Mouse (Mus musculus): ENCODE data around the gene Lyl1. TPM values are rescaled to one million over a fixed set of nuclear protein-coding genes. Genes with fewer than 3 reads are reported as not detected.

The Lyl1 gene
- polyA plus RNA-seq, 1 experiment, result not detected

GRCm38 (mm10) chr8:84656641-84657126 lies 44.6 kb upstream of the Lyl1 start:
- TF ChIP-seq POLR2A (IDR thresholded peaks at IDR 0.05; ENCODE audit: insufficient read depth, low read length), result no peak
- peak; percentile 86 for TF ChIP-seq EP300 (IDR thresholded peaks at IDR 0.05; ENCODE audit: insufficient read depth, low read depth, low read length)
- peak overlapping the region; percentile 97 for H3K27ac ChIP-seq (ENCODE audit: insufficient read depth, low read length)
- H3K27me3 ChIP-seq (ENCODE audit: control insufficient read depth, insufficient read depth, low read length, poor library complexity, severe bottlenecking), result no peaks in the 10 kb centered on the region
- peak overlapping the region; percentile 90 for H3K4me3 ChIP-seq (ENCODE audit: low read depth, low read length)
- H3K9ac ChIP-seq (ENCODE audit: low read depth, poor library complexity, severe bottlenecking), result peak overlapping the region; percentile 98
- no peaks in the 10 kb centered on the region for H3K4me1 ChIP-seq (ENCODE audit: control insufficient read depth, insufficient read depth, low read length)
- no peaks in the 10 kb centered on the region for H3K9me3 ChIP-seq (replicated peaks; ENCODE audit: control insufficient read depth, insufficient read depth, low read length, poor library complexity, severe bottlenecking)
- peaks cover 25% of the 10 kb centered on the region for H3K36me3 ChIP-seq (ENCODE audit: control insufficient read depth, insufficient read depth, low read length, poor library complexity, severe bottlenecking)

GRCm38 (mm10) chr8:84657203-84657602 lies 44.1 kb upstream of the Lyl1 start:
- no peaks in the 10 kb centered on the region for H3K4me1 ChIP-seq (ENCODE audit: control insufficient read depth, insufficient read depth, low read length)
- no peak for TF ChIP-seq CTCF (IDR thresholded peaks at IDR 0.05; ENCODE audit: low read depth, low read length)
- no peak for TF ChIP-seq POLR2A (IDR thresholded peaks at IDR 0.05; ENCODE audit: insufficient read depth, low read length)
- no peak for TF ChIP-seq EP300 (IDR thresholded peaks at IDR 0.05; ENCODE audit: insufficient read depth, low read depth, low read length)
- peaks cover 28% of the 10 kb centered on the region for H3K36me3 ChIP-seq (ENCODE audit: control insufficient read depth, insufficient read depth, low read length, poor library complexity, severe bottlenecking)
- no peaks in the 10 kb centered on the region for H3K9me3 ChIP-seq (replicated peaks; ENCODE audit: control insufficient read depth, insufficient read depth, low read length, poor library complexity, severe bottlenecking)
- H3K9ac ChIP-seq (ENCODE audit: low read depth, poor library complexity, severe bottlenecking), result peak overlapping the region; percentile 98
- H3K27me3 ChIP-seq (ENCODE audit: control insufficient read depth, insufficient read depth, low read length, poor library complexity, severe bottlenecking), result no peaks in the 10 kb centered on the region
- H3K27ac ChIP-seq (ENCODE audit: insufficient read depth, low read length), result peak overlapping the region; percentile 97
- peak overlapping the region; percentile 90 for H3K4me3 ChIP-seq (ENCODE audit: low read depth, low read length)

- peaks cover 28% of the 10 kb centered on the region for H3K36me3 ChIP-seq (ENCODE audit: control insufficient read depth, insufficient read depth, low read length, poor library complexity, severe bottlenecking)
- H3K27ac ChIP-seq (ENCODE audit: insufficient read depth, low read length), result peak overlapping the region; percentile 97
- H3K4me1 ChIP-seq (ENCODE audit: control insufficient read depth, insufficient read depth, low read length), result no peaks in the 10 kb centered on the region
- TF ChIP-seq POLR2A (IDR thresholded peaks at IDR 0.05; ENCODE audit: insufficient read depth, low read length) (no peak), CTCF (IDR thresholded peaks at IDR 0.05; ENCODE audit: low read depth, low read length) (no peak), EP300 (IDR thresholded peaks at IDR 0.05; ENCODE audit: insufficient read depth, low read depth, low read length) (no peak)
- H3K9me3 ChIP-seq (replicated peaks; ENCODE audit: control insufficient read depth, insufficient read depth, low read length, poor library complexity, severe bottlenecking), result no peaks in the 10 kb centered on the region
- H3K27me3 ChIP-seq (ENCODE audit: control insufficient read depth, insufficient read depth, low read length, poor library complexity, severe bottlenecking), result no peaks in the 10 kb centered on the region
- peak overlapping the region; percentile 98 for H3K9ac ChIP-seq (ENCODE audit: low read depth, poor library complexity, severe bottlenecking)
- no peak overlapping the region for H3K4me3 ChIP-seq (ENCODE audit: low read depth, low read length)
Measured at GRCm38 (mm10) chr8:84657680-84658079, 43.6 kb upstream of the Lyl1 start.

GRCm38 (mm10) chr8:84658951-84659350 lies 42.3 kb upstream of the Lyl1 start:
- TF ChIP-seq EP300 (IDR thresholded peaks at IDR 0.05; ENCODE audit: insufficient read depth, low read depth, low read length) (no peak), POLR2A (IDR thresholded peaks at IDR 0.05; ENCODE audit: insufficient read depth, low read length) (no peak), CTCF (IDR thresholded peaks at IDR 0.05; ENCODE audit: low read depth, low read length) (no peak)
- Histone ChIP-seq H3K9me3 (replicated peaks; ENCODE audit: control insufficient read depth, insufficient read depth, low read length, poor library complexity, severe bottlenecking) (no peaks in the 10 kb centered on the region), H3K27me3 (ENCODE audit: control insufficient read depth, insufficient read depth, low read length, poor library complexity, severe bottlenecking) (no peaks in the 10 kb centered on the region), H3K27ac (ENCODE audit: insufficient read depth, low read length) (peak overlapping the region; percentile 99), H3K36me3 (ENCODE audit: control insufficient read depth, insufficient read depth, low read length, poor library complexity, severe bottlenecking) (peaks cover 28% of the 10 kb centered on the region), H3K9ac (ENCODE audit: low read depth, poor library complexity, severe bottlenecking) (peak overlapping the region; percentile 94; the same call in 1 of the 2 replicates), H3K4me3 (ENCODE audit: low read depth, low read length) (no peak overlapping the region), H3K4me1 (ENCODE audit: control insufficient read depth, insufficient read depth, low read length) (no peaks in the 10 kb centered on the region)

DNA sequence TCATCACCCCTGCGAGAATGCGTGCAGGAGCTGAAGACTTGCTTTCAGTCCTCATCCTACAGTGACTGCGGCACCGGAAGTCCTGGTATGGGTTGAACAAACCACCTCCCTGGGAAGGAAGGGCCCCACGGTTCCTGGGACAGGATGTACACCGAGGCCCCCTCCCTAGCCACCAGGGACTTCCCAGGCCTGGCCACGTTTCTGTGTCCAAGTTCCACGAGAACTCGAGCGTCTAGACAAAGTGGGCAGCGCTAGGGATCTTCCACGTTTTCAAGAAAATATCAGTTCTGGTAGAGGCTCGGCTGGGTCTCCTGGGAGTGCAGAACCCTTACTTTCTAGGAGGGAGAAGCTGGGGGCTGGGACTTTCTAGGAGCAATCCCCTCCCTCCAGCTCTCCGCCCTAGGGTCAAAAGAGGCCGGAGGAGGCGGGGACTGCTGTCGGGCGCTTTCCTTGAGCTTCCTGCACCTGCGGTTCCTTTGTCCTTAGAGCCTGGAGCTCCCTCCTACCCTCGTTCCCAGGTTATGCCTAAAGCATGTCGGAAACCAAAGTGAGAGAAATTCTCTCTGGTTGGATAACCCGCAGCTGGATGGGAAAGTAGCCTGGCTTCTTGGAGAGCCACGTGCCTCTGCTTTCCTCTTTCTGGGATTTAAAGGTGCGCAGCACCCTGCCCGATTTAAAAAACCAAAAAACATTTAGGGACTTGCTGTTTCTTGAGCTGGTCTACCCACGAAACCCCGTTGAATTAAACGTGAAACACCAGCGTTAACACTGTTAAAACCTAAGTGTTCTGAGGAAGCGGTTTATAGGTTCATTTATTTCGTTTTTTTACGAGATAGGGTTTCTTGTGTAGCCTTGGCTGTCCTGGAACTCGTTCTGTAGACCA lies 41.1 kb upstream of the Lyl1 start:
- H3K9ac ChIP-seq (ENCODE audit: low read depth, poor library complexity, severe bottlenecking), result peak overlapping the region; percentile 94
- H3K27ac ChIP-seq (ENCODE audit: insufficient read depth, low read length), result peak overlapping the region; percentile 99
- no peaks in the 10 kb centered on the region for H3K27me3 ChIP-seq (ENCODE audit: control insufficient read depth, insufficient read depth, low read length, poor library complexity, severe bottlenecking)
- no peaks in the 10 kb centered on the region for H3K4me1 ChIP-seq (ENCODE audit: control insufficient read depth, insufficient read depth, low read length)
- no peaks in the 10 kb centered on the region for H3K9me3 ChIP-seq (replicated peaks; ENCODE audit: control insufficient read depth, insufficient read depth, low read length, poor library complexity, severe bottlenecking)
- H3K4me3 ChIP-seq (ENCODE audit: low read depth, low read length), result peak overlapping the region; percentile 88
- peak; percentile 48 for TF ChIP-seq POLR2A (IDR thresholded peaks at IDR 0.05; ENCODE audit: insufficient read depth, low read length)
- no peak for TF ChIP-seq EP300 (IDR thresholded peaks at IDR 0.05; ENCODE audit: insufficient read depth, low read depth, low read length)
- TF ChIP-seq CTCF (IDR thresholded peaks at IDR 0.05; ENCODE audit: low read depth, low read length), result no peak
- H3K36me3 ChIP-seq (ENCODE audit: control insufficient read depth, insufficient read depth, low read length, poor library complexity, severe bottlenecking), result peaks cover 19% of the 10 kb centered on the region

Measured in ES-Bruce4 (cell line).